Mouse (Mus musculus) C2C12 (cell line): ENCODE measurements around the gene Gm13285.
"Not testable (repeated sequence)": the region's sequence is repeated elsewhere in the genome, so short reads cannot be mapped to it uniquely, and the experiment has no call there.

ENCODE experiments used
- CTCF ChIP-seq: IDR thresholded peaks from one replicate; pipeline ENCODE4 v1.5.1; 2011; ENCODE audit not compliant: control insufficient read depth, insufficient read depth, insufficient read length
- MYOG ChIP-seq: IDR thresholded peaks from one replicate; pipeline ENCODE4 v1.6.1; 2011; ENCODE audit not compliant: control insufficient read depth, insufficient read length; ENCODE audit errors: extremely low read depth
- USF1 ChIP-seq: IDR thresholded peaks from one replicate; pipeline ENCODE4 v1.6.1; 2011; ENCODE audit warnings: low read depth, mild to moderate bottlenecking, control low read depth, moderate library complexity

DNA sequence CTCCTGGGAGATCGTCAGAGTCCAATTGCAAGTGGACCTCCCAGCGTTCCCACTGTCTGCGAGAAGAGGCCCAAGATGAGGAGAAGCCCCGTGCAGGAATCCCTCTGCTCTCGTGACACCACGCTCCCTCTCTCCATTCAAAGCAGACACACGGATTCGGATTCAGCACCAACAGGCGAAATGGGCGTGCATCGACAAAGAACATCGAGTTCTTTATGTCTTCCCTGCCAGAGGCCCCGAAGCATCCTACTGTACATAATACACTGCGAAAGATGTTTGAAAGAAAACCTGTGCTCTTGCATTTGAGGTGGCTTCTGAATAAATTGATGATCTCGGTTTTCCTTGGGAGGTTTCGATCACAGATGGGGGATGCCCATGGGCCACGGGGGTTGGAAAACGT lies 19.1 kb upstream of the Gm13285 start:
- TF ChIP-seq MYOG, CTCF, USF1: not testable (repeated sequence)
